Mouse (Mus musculus): ENCODE measurements around the gene Kif3c. TPM values are rescaled to one million over a fixed set of nuclear protein-coding genes. Genes with fewer than 3 reads are reported as not detected.

The Kif3c gene
- 1.5 TPM for polyA plus RNA-seq (2014; fragmentation: Illumina TruSeq; extraction: RNeasy Lipid Tissue Mini Kit (QIAGEN cat#74804); ENCODE audit: low read depth, low replicate concordance)

GRCm38 (mm10) chr12:3364508-3365448 lies at the start of gene Kif3c:
Gene Kif3c, plus strand, starts transcription at chr12:3365132.

DNA sequence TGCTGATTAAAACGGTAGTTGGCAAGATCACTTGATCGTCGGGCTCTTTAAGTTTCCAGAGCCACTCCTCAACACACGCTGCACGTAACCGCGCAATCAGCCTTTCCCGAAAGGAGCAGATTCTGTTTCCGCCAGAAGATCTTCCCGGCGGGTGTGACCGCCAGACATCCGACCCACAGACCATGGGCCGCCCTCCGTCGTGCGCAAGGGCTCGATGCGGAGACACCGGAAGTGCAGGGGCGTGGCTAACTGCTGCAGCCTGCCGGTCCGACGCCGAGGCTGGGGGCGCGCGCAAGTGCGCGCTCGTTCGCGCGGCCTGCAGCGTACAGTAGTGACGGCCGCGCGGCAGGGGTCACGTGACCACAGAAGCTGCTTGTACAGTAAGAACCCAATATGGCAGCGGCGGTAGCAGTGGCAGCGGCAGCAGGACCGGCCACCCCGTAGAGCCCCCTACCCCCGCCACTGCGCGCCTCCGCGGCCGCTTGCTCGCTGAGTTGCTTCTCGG lies 61.6 kb downstream of the Kif3c start, which contains the start of gene Asxl2:
TSS of gene Asxl2 (plus strand) at position 328 of the 505 bp plus-strand sequence.

Other genes starting within 250 kb of the Kif3c start
- 76.2 TPM for gene Rab10, start 55.2 kb upstream of the Kif3c start, polyA plus RNA-seq (2014; fragmentation: Illumina TruSeq; extraction: RNeasy Lipid Tissue Mini Kit (QIAGEN cat#74804); ENCODE audit: low read depth, low replicate concordance)
- 40.7 TPM for gene Asxl2, start 61.7 kb downstream of the Kif3c start, polyA plus RNA-seq (2014; fragmentation: Illumina TruSeq; extraction: RNeasy Lipid Tissue Mini Kit (QIAGEN cat#74804); ENCODE audit: low read depth, low replicate concordance)
- 29.0 TPM for gene Dtnb, start 207.2 kb downstream of the Kif3c start, polyA plus RNA-seq (2014; fragmentation: Illumina TruSeq; extraction: RNeasy Lipid Tissue Mini Kit (QIAGEN cat#74804); ENCODE audit: low read depth, low replicate concordance)

All from testis, adult 10 weeks (tissue).